Mouse (Mus musculus) cerebellum, adult 11 months (tissue): Measurements from ENCODE around the gene Lpar5.

Experiments
- DNase-seq: peaks from one replicate; pipeline ENCODE4 v3.0.0; 2022

Gene Lpar5

DNA sequence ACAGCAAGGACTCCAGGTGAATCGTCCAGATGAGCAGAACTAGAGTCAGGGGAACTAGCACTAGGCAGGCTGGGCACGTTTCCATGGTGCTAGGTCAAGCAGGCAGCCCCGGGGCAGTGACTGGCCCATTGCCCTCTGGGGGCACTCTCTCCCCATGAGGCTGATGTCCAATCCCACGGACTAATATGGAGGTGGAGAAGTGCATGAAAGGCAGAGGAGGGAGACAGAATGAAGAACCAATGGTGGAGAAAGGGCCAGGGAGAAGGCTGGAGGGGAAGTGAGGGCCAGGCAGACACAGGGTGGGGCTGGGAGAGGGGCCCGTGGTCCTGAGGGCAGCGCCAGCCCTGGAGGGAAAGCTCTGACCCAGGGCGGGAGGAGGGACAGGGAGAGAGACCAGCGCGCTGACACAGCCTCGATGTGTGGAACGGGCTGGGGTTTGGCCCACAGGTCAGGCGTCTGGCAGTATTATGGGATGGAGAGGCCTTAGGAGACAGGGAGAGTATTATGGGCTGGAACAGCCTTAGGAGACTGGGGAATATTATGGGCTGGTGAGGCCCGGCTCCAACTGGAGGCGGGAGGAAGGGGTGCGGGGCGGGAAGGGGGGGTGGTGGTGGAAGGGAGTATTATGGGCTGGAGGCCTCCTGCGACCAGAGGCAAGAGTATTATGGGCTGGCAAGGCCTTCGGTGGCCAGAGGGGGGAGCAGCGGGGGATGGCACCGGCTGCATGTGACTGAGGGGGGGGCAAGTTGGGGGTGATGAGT lies 21.0 kb downstream of the Lpar5 start:
- peak; percentile 77 for DNase-seq

- DNase-seq = peak; percentile 76
Measured at GRCm38 (mm10) chr6:125089521-125090321, 22.0 kb downstream of the Lpar5 start.

DNA sequence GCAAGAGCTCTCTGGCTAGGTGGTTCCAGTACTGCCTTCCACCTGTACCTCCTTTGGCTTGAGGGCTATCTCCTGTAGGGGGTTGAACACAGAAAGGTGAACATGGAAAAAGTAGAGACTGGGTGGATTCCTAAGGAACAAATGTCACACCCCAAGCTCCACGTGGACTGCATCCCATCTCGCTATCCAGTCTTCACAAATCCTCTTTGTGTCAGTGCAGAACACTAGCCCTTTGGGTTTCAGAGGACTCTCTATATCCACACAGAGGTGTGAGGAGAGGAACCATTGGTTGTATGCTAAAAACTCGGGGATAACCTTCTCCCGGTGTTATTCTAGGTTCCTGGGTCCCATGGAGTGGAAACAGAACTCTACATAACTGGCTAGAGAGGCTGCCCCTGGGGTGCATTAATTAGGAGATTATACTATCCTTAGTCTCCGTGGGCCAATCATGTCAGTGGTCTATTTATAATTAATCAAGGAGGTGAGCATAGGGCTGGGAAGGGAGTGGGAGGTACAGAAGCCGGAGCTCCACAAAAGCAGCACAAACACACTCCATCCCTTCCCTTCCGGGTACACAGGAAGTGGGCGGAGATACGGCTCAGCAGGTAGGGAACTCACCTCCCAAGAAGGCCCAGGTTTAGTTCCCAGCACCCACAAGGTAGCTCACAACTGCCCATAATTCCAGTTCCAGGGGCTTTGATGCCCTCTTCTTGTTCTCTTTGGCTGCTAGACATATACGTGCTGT lies 22.8 kb downstream of the Lpar5 start:
- no peak for DNase-seq

DNA sequence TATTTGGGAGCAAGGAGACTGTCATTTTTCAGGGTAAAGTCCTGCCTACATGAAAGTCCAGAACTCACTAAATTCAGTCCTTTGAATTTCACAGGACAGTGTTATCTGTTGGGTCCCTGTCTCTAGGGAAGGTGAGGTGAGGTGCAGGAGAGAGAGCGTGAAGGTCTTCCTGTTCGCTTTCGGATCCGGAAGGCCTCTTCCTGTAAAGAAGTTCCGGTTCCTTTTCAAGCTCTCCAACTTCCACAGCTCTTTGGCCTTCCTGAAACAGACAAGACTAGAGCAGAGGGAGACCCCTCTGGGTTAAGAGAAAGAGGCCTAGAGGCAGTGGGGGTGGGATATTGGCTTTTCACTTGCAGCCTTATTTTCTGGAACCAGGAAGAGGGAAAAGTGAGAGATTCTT lies 24.7 kb downstream of the Lpar5 start:
- no peak for DNase-seq

DNA sequence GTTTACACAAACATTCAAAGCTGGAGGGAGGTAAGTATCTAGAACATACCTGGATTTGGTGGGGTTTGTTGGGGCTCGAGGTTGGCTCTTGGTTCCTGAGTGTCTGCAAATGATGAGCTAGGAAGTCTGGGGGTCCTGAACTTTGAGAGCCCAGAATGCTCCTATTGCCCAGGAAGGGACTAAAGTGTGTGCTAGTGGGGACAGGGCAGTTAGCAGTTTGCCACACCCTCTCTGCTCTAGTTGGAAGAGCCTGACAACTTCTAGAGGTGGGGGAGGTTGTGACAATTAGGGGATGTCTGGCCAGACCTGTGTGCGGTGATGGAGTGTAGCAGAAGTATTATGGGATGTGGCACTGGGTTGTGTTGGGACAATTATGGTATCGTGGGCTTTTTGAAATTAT lies 27.1 kb downstream of the Lpar5 start:
- no peak for DNase-seq

DNA sequence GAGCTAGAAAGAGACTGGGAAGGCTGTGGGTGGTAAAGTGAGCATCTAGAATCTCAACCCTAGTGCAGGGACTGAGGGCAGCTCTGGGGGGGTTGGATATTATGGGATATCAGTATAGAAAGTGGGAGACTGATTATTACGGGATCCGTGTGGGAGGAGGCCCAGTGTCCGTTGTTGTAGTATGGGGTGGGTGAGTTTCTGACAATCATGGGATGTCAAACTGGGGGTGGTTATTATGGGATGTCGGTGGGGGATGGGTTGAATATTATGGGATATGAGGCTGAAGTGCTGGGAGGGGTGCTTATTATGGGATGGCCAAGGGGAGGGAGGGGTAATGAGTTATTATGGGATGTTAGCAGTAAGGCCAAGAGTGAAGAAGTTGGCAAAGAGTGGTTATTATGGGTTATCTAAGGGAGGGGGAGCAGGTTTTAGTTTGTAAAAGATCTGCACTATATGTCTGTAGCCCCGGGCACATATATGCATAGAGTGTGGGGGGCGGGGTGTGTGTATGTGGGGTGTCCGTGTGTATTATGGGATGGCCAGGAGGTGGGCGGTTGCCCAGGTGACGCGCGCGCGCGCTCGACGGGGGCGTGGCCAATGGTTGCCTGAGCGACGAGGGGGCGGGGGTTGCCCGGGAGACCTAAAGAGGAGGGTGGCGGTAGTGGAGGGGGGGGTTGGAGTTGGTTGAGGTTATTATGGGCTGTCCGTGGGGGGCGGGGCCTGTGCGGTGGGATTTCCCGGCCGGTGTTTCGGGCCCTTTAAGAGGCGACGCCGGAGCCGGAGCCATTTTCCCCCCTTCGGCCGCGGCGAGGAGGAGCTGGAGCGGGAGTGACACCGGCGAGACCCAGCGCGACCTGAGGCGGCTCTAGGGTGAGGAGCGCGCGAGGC lies 27.9 kb downstream of the Lpar5 start, which contains the start of gene Chd4:
Chd4 (plus strand) TSS at position 591 of the 888 bp plus-strand sequence.
- peak; percentile 97 for DNase-seq

- no peak for DNase-seq
Measured at GRCm38 (mm10) chr6:125096279-125096596, 28.5 kb downstream of the Lpar5 start.

- peak; percentile 70 for DNase-seq
Measured at GRCm38 (mm10) chr6:125096597-125097345, 29.1 kb downstream of the Lpar5 start.

DNA sequence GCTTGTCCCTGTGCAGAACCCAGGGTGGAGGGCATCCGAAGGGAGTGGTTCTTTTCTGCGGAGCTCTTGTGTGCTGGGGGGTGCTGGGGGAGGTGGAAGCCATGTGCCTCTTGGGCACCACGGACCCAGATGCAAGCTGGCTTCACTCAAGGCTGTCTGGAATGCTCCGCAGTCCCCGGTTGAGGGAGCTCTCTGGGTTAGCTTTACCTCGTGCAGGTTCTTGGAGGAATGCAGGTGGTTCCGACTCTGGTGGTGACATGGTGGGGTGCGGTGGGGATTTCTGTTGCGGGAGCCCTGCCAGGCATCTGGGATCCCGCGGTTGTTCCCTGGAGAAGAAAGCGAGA lies 29.6 kb downstream of the Lpar5 start:
- DNase-seq = no peak

GRCm38 (mm10) chr6:125097951-125098350 lies 30.2 kb downstream of the Lpar5 start:
- no peak for DNase-seq

DNA sequence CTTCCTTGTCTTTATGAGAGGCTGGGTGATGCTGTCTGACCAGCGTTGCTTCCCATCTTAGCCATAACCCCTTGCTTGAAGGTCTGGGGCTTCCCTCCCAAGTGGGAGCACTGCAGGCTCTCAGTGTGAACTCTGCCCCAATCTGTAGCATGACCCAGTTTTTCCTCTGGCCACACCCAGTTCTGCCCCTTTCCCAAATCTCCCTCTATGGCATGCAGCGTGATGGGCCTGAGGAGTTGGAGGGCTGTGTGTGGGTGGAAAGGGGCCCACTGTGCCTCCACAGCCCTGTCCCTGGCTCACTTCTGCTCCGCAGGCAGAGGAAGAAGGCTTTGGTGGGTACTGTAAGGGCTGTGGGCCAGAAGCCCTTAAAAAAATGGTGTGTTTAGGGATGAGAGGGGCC lies 30.8 kb downstream of the Lpar5 start:
- DNase-seq = peak; percentile 38

DNA sequence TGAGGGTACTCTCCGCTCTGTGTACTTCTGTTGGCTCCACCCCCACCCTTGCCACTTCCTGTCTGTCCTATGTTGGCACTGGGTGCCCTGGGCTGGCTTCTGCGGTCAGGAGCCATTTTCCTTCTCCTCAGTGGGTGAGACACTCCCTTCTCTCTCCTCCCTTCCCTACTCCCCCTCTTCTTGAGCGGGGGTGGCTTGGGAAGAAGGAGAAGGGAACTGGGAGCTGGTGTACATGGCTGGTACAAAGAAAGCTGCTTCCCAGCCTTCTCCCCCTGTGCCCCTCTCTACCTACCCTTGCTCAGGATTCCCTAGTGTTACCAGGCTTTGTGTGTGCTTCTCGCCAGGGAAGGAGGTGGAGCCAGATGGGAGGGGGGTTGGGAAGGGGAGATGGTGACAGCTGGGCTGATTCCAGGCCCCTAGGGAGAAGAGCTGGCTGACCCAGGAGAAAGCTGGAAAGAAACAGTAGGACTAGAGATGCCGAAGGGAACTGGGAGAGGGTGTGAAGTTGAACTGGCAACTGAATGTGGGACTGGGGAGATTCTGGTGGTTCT lies 31.8 kb downstream of the Lpar5 start:
- DNase-seq = peak; percentile 38

- no peak for DNase-seq
Measured at GRCm38 (mm10) chr6:125101444-125101843, 33.7 kb downstream of the Lpar5 start.

DNA sequence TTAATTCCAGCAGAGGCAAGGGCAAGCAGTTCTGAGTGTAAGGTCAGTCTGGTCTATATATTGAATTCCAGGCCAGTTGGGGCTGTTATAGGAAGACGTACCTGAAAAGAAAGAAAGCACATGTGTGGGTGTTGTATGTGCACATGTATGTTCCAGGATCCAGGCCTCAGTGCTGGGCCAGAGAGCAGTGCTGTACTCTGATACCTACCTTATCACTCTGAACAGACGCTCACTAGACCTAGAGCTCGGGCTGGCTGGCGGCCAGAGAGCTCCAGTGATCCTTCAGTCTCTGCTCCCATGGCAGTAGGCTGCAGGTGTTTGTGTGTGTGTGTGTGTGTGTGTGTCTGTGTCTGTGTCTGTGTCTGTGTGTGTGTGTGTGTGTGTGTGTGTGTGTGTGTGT lies 36.5 kb downstream of the Lpar5 start:
- DNase-seq = no peak

GRCm38 (mm10) chr6:125107705-125108104 lies 40.0 kb downstream of the Lpar5 start:
- no peak for DNase-seq

GRCm38 (mm10) chr6:125109371-125109770 lies 41.7 kb downstream of the Lpar5 start:
- DNase-seq = no peak

DNA sequence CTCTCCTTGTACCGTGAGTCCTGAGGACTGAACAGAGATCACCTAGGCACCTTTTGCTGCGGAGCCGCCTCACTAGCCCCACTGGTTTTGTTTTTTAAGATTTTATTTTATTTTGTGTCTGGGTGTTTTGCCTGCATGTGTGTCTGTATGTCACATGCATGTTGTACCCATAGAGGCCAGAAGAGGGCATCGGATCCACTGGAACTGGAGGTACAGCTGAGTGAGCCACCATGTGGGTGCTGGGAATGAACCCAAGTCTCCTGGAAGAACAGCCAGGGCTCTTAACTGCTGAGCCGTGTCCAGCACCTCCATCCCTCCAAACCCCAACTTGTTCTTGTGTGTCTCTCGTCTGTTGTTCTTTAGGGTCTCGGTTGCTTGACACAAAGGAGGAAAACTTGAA lies 43.2 kb downstream of the Lpar5 start:
- no peak for DNase-seq

GRCm38 (mm10) chr6:125112553-125112952 lies 44.8 kb downstream of the Lpar5 start:
- no peak for DNase-seq

DNA sequence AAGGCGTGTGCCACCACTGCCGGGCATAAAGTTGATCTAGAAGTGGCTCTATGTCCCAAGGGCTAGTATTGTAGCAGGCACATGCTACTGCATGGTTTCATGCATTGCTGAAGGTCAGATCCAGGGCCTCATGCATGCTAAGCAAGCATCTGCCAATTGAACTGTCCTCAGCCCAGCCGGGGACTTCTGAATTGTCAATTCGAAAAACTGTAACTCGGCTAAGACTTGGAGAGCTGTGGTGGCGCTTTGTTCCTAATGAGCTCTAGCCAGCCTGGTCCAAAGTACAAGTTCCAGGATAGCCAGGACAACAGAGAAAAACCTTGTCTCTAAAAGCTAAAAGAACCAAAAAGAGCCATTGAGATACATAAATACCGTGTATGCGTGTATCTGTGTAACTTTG lies 51.7 kb downstream of the Lpar5 start:
- no peak for DNase-seq

- DNase-seq = no peak
Measured at GRCm38 (mm10) chr6:125128724-125129123, 61.0 kb downstream of the Lpar5 start.

GRCm38 (mm10) chr6:125129710-125130402 lies 62.1 kb downstream of the Lpar5 start:
- no peak for DNase-seq
